In genomic region chr9:13561335-13561734, GRCm38 (mm10) we compare ENCODE assay signal across 14 mouse cellular contexts.
"Had no signal": no experiment of that assay in that cellular context is flagged by ENCODE, and none has a peak within 500 bp of the region (broad histone marks: within the 10 kb centered on the region; RNA-seq: fewer than 3 reads in every experiment).

No protein-coding gene starts in this region.

- H3K36me3 ChIP-seq: midbrain, embryonic 13.5 days; neural tube, embryonic 15.5 days; stomach, embryonic 15.5 days had no signal

- H3K9ac ChIP-seq: liver, embryonic 14.5 days; midbrain, embryonic 13.5 days; neural tube, embryonic 15.5 days; stomach, embryonic 15.5 days had no signal

- H3K27me3 ChIP-seq: midbrain, embryonic 13.5 days; neural tube, embryonic 15.5 days; stomach, embryonic 15.5 days had no signal

- H3K27ac ChIP-seq: liver, embryonic 14.5 days; midbrain, embryonic 13.5 days; neural tube, embryonic 15.5 days had no signal

- H3K9me3 ChIP-seq: midbrain, embryonic 13.5 days; neural tube, embryonic 15.5 days; stomach, embryonic 15.5 days had no signal

- DNase-seq: kidney, adult 8-10 months; kidney, postnatal 25 days; layer of hippocampus, adult 9-11 months; layer of hippocampus, postnatal 36 days; lung, adult 18-20 months; right cerebral cortex, postnatal 4 days; spleen, adult 18-20 months; thymus, postnatal 4 days had no signal

- H3K4me2 ChIP-seq: midbrain, embryonic 13.5 days; neural tube, embryonic 15.5 days; stomach, embryonic 15.5 days had no signal

- ATAC-seq: intestine, postnatal 0 days; midbrain, embryonic 13.5 days had no signal

- H3K4me3 ChIP-seq: midbrain, embryonic 13.5 days; myocyte; neural tube, embryonic 15.5 days; stomach, embryonic 15.5 days had no signal
